Mouse (Mus musculus) R1 (cell line): ENCODE data around the gene Fscn1.

ENCODE experiments used
- DNase-seq: peaks from one replicate; pipeline ENCODE4 v3.0.0-alpha.2; 2018; ENCODE audit warnings: low read depth, low spot score

The Fscn1 gene

DNA sequence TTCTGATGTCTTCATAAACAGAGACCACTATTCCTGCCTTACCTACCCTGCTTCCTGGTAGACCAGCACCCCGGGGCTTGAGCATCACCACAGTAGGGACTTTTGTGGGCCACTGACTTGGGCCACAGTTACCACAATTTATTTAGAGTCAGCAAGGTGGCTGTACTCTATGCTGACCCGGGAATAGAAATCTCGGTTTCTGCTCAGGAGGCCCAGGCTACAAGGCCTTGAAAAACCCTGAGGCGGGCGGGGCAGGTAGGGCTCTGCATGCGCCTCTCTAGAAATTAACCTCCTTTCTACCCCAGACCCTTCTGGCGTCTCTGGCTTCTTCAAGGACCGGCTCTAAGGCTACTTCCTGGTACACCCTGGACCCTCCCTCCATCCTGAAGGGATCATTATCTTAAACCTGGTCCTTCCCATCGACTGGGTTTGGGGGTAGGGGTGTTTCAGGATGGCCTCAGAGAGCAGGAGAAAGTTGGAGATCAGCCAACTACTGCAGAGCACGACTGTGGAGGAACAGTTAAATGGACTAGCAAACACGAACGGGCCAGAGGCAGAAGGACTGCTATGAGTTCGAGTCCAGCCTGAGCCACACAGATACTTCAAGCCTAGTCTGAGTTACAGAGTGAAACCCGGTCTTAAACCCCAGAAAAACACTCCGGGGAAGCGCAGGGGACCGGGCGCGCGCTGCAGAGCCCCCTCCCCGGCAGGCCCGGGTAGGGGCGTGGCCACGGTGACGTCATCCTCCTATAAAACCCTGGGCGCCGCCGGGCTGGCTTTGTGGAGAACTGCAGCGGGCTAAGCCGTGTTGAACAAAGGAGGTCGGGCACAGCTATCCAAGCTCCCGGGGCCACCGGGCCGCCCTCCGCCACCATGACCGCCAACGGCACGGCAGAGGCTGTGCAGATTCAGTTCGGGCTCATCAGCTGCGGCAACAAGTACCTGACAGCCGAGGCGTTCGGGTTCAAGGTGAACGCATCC lies at the start of gene Fscn1:
TSS of gene Fscn1 (plus strand) at position 768 of the 981 bp plus-strand sequence.
- peak; percentile 90 for DNase-seq

- DNase-seq = peak; percentile 84
Observed at GRCm38 (mm10) chr5:142911629-142912028, 48.5 kb upstream of the Fscn1 start.

GRCm38 (mm10) chr5:142912320-142912719 lies 47.8 kb upstream of the Fscn1 start:
- no peak for DNase-seq

DNA sequence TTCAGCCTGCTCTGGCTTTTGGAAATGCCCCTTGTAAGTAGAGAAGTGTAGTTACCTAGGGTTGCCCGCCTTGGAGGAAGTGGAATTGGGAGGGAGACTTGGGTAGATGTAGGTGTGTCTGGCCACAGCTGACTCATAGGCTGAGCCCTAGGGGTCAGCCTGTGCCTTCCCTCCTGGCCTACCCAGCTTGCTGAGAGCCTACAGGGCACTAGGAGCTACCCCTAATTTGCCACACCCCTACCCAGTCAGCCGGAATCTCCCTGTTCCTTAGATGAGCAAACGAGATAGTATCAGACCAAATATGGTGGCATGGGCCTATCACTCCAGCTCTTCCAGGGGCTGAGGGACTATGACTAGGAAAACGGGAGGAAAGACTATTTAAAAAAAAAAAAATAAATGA lies 47.4 kb upstream of the Fscn1 start:
- DNase-seq = no peak

DNA sequence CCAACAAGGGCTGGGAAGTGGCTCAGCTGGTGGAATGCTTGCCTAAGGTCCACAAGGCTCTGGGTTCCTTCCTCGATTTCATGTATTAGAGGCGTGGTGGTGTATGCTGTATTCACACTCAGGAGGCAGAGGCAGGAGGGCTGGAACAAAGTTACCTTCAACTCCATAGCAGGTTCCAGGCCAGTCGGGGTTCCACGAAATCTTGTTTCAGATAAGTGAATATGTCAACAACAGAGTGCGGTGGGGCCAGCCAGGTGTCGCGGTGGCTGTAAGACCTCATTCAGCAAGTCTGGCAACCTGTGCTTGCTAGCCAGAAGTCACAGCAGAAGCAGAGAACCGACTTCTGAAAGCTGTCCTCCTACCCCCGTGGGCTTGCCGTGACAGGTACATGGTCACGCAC lies 44.9 kb upstream of the Fscn1 start:
- no peak for DNase-seq

- no peak for DNase-seq
Observed at GRCm38 (mm10) chr5:142916593-142916992, 43.5 kb upstream of the Fscn1 start.

GRCm38 (mm10) chr5:142917402-142917801 lies 42.7 kb upstream of the Fscn1 start:
- peak; percentile 47 for DNase-seq

- peak; percentile 96 for DNase-seq
Observed at GRCm38 (mm10) chr5:142920311-142921073, 39.7 kb upstream of the Fscn1 start.

DNA sequence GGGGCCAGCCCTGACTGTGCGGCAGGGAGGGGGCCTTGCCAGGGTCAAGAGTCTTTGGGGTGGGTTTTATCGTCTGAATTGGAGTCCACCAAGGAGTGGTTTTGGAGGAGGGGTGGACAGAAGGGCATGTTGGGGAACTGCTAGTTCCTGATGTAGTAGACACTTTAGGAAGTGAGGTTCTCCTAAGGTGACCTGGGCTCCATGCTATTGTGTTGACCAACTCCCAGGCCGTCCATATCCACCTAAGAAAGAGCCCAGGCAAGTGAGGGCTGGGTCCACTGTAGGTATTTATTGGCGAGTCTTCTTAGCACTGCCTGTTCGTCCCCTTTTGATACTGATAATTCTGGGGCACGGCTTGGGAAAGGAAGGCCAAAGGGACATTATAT lies 39.1 kb upstream of the Fscn1 start:
- DNase-seq = no peak

- DNase-seq = no peak
Observed at GRCm38 (mm10) chr5:142922251-142922650, 37.9 kb upstream of the Fscn1 start.

- peak; percentile 98 for DNase-seq
Observed at GRCm38 (mm10) chr5:142923781-142924180, 36.4 kb upstream of the Fscn1 start.

- DNase-seq = peak; percentile 99
Observed at GRCm38 (mm10) chr5:142924336-142924959, 35.7 kb upstream of the Fscn1 start.

GRCm38 (mm10) chr5:142926204-142926939 lies 33.8 kb upstream of the Fscn1 start:
- DNase-seq = peak; percentile 88

GRCm38 (mm10) chr5:142926940-142927228 lies 33.3 kb upstream of the Fscn1 start:
- DNase-seq = peak; percentile 54

GRCm38 (mm10) chr5:142927341-142927930 lies 32.7 kb upstream of the Fscn1 start:
- peak; percentile 93 for DNase-seq

GRCm38 (mm10) chr5:142928749-142929399 lies 31.3 kb upstream of the Fscn1 start:
- DNase-seq = peak; percentile 85

- peak; percentile 88 for DNase-seq
Observed at GRCm38 (mm10) chr5:142929400-142929752, 30.8 kb upstream of the Fscn1 start.

GRCm38 (mm10) chr5:142931241-142931745 lies 28.9 kb upstream of the Fscn1 start:
- DNase-seq = no peak

GRCm38 (mm10) chr5:142932084-142932685 lies 28.0 kb upstream of the Fscn1 start:
- peak; percentile 81 for DNase-seq

DNA sequence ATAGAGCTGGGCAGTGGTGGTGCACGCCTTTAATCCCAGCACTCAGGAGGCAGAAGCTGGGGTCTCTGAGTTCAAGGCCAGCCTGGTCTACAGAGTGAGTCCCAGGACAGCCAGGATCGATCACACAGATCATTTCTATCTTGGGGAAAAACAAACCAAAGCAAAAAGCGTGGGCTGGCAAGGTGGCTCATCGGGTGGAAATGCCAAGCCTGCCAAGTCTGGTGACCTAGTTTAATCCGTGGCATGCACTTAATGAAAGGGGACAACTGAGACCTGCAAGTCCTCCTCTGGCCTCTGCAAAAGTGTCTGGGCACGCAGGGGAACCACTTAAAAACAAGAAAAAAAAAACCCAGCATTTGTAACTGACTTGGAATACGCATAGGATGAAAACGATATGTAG lies 27.4 kb upstream of the Fscn1 start:
- no peak for DNase-seq
